Mouse (Mus musculus) embryo, embryonic 10.5 days (tissue): ENCODE data around the gene Prdm12.
A peak's percentile ranks its signal among the peaks of the same experiment; 100 is the strongest.
"Not testable (repeated sequence)": the region's sequence is repeated elsewhere in the genome, so short reads cannot be mapped to it uniquely, and the experiment has no call there.

Experiments
- DNase-seq: peaks from one replicate; pipeline ENCODE4 v3.0.0-alpha.2; 2015; ENCODE audit warnings: low spot score

The Prdm12 gene

DNA sequence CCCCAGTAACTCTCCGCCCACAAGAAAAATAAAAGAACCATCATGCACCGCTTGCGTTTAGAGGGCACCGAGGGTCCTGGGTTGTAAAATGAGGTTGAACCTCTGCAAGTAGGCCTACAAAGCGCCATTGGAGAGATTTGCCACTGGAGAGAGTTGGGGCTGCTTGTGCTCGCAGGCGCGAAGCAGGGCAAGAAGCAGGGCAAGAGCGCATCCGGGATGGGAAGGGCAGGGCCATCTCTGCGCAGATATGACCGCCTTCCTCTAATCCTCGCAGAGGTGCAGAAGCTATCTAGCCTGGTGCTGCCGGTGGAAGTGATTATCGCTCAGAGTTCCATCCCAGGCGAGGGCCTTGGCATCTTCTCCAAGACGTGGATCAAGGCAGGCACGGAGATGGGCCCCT, 2.1 kb downstream of the Prdm12 start:
- no peak for DNase-seq

DNA sequence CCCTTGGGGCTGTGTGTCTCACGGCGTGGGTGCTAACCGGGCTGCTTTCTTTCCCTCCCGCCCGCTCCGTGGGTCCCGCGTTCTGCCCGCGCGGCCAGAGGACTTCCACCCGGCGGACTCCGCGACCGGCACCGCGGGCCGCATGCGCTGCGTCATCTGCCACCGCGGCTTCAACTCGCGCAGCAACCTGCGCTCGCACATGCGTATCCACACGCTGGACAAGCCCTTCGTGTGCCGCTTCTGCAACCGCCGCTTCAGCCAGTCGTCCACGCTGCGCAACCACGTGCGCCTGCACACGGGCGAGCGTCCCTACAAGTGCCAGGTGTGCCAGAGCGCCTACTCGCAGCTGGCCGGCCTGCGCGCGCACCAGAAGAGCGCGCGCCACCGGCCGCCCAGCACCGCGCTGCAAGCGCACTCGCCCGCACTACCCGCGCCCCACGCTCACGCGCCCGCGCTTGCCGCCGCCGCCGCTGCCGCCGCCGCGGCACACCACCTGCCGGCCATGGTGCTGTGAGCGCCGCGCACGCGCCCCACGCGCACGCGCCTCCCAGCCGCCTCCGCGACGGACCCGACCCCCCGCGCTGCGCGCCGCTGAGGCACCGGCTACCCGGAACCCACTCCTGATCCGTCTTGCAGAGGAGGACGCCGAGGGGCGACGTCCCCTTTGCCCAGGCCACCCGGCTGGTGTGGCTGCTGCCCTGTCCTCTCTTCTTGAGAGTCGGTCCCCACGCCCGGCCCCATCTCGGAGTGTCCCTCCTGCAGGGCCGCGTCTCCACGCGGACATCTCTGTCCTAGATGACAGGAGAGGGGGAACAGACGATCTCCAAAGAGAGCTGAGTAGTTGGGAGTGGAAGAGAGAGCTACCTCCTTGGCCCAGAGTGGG, 14.4 kb downstream of the Prdm12 start:
- DNase-seq, result peak; percentile 39

DNA sequence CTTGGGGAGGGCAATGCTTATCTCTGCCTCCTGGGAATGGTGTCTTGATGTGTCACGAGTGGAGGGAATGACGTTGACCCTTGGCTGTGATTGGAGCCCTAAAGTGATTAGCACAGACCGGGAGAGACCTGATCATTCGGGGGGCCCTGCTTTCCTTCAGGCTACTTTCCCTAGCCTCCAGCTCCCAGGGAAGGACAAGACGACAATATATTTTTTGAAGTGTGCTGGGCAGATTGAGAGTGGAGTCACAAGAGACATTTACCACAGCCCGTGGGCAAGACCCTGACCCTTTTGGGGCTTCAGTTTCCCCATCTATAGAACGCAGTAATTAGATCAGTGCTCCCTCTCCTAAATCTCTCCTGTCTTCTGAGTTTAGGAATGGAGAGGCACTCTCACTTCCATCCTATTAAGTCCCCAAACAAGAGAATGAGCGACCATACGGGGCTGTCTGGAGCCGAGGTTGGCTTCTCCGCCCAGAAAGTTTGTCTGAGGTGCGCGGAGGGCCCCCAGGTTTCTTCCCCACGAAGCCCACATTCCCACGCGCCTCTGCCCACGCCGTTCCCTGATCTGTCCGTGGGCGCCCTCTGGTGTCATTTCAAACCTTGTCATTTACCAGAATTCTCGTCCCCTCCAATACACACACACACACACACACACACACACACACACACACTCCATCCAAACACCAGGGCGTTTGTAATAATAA, 15.2 kb downstream of the Prdm12 start:
- peak; percentile 60 for DNase-seq

DNA sequence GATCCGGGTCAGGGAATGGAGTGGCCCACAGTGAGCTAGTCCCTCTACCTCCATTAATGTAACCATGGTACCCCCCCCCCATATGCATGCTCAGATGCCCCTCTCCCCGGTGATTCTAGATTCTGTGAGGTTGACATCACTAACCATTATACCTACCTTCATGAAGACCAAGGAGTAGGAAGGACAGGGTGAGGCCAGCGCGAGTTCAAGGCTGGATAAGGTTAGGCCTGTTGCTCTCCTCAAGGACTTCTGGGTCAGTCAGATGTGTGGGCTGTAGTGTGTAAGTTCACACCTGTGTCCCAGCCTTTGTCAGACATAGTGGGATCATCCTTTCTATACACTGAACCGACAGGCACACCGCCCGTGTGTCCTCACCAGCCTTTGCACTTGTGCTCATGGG, 16.5 kb downstream of the Prdm12 start:
- no peak for DNase-seq

DNA sequence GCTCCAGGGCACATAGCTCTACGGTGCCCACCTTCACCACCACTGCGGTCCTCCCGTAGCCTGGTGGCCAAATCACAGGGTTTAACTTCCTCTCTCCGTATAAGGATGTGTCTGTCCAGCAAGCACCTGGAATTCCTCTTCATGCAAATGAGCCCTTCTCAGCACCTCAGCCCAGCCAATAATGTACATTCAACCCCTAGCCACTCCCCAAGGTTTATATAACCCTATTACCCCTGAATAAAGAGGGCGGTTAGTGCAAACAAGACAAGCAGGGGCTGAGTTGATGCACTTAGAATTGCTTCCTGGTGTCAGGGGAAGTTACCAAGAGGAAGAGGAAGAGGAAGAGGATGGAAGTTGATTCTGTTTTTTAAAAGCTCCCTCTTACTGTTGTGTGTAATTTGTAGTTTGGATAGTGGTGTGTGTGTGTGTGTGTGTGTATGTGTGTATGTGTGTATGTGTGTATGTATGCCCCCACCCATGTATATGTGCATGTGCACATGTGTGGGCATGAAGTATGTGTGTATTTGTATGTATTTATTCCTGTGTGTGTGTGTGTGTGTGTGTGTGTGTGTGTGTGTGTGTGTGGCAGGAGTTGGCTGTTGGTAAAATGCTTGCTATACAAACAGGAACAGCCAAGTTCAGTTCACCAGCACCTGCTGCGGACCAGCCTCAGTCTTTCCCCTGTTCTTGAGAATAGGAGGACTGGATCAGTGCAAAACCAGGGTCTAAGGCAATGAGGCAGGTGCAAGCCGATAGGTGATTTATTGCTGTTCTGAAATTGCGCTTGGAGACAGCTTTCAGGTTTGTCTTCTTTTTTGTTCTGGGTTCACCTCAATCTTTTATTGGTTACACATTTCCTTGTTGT, 23.3 kb downstream of the Prdm12 start:
- DNase-seq, result no peak

DNA sequence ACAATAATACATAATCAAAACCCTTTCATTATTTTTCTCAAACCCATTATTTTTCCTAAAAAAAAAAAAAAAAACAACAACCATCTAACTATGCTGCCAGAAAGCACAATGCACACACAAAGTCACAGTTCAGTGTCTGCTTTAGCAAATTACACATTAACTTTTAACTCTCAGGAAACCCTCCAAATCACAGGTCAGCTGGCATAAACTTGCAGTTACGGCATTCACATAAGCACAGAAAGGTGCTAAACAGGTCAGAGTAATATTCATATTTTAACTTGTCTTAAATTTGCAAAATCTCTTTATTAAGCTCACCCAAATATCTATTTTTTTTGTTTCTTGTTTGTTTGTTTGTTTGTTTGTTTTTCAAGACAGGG, 24.0 kb downstream of the Prdm12 start:
- DNase-seq, result no peak

DNA sequence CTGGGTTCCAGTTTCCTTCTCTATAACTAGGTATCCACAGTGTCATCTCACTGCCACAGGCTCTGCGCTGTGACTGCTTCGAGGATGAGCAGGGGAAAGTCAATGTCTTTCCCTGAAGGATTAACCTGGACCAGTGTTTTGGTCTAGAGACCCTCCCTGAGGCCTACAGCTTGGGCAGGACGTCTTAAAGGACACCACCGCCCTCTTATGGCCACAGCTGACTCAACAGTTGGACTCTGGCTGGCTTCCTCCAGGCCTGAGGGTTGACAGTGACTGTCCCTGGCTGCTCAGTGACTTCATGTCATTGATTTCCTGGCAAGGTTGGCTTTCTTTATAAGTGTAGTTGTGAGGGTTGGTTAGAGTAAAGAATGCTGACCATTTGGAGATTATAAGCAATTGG, 27.5 kb downstream of the Prdm12 start:
- DNase-seq, result peak; percentile 81

DNA sequence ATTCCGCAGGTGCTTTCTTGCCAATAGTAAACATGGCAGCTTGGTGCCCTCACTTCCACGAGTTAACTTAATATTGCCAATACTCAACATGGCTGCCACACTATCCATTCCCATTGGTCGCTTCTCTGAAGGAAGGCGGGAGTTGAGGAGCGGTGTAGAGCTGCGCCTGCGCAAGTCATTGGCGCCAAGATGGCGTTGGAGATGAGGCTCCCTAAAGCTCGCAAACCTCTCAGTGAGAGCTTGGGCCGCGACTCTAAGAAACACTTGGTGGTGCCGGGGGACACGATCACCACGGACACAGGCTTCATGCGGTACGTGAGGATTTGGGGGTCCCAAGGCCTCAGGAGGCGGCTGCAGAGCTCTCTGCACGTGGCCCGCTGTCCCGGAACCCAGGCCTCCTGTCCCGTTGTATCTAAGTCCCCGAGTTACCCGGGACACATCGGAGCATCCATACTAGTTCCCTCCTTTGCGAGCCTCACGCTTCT, 30.8 kb downstream of the Prdm12 start, which contains the start of gene Exosc2:
TSS of gene Exosc2 (plus strand) at position 165 of the 485 bp plus-strand sequence.
- DNase-seq, result peak; percentile 98

DNA sequence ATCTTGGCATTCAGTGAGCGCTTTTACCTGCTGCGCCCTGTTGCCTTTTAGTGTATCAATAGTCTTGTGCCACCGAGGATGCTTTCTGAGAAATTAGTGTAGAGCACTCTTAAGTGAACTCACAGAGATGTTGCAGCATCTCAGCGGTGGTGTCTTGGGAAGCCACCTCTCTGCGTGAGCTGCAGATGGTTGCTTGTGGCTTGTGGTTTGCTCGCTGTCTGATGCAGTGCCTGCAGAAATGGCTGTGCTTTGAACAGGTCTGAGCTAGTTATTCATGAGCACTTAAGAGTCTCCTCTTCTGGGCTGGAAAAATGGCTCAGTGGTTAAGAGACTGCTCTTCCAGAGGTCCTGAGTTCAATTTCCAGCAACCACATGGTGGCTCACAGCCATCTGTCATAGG, 38.8 kb downstream of the Prdm12 start:
- DNase-seq, result no peak

DNA sequence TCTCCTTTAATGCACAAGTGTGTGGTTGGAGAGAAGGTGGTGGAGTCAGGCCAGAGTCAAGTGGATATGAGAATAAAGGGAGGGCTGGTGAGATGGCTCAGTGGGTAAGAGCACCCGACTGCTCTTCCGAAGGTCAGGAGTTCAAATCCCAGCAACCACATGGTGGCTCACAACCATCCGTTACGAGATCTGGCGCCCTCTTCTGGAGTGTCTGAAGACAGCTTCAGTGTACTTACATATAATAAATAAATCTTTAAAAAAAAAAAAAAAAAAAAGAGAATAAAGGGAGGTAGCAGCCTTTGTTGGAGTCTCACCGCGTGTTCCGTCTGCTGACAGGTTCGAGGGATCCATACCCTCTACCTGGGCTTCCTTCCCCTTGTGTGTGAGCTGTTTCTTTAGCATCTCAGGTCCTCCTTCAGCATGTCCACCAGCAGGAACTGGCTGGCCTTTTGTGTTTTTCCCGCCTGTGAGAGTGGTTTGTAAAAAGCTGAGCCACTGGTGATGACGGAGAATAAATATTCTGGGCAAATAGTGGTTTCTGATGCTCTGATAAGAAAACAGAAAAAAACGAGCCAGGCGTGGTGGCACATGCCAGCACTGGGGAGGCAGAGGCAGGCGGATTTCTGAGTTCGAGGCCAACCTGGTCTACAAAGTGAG, 41.3 kb downstream of the Prdm12 start:
- not testable (repeated sequence) for DNase-seq

DNA sequence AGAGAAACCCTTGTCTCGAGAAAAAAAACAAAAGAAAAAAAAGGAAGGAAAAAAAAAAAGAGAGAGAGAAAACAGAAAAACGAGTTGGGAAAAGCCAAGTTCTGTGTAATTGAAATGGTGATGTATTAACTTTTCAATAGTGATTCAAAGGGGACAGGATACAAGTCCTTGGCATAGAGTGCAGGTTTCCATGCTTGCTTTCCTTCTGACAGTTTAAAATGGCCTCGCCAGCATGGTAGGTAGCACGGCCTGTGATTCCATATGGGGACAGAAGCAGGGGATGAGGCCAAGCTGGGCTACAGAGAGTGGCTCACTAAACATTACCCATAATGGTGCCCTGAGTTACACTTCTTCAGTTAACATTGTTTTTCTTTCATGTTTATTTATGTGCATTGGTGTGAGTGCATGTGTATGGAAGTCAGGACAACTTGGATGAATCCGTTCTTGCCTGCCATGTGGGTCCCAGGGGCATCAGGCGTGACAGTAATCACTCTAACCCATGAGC, 41.9 kb downstream of the Prdm12 start:
- DNase-seq, result no peak

DNA sequence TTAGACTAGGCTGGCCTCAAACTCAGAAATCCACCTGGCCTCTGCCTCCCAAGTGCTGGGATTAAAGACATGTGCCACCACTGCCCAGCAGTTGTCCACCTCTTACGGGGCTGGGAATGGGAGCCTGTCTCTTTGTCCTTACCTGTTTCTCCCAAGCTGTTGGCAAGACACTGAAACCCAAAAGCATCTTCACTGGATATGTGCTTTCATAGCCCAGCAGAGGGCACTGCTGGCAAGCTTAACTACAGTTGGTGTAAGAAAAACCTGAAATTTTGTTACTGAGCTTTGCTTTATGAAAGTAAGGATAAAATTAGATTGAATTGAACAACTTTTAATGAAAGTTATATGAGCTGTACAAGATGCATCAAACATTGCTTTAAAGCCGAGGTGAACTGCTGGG, 43.8 kb downstream of the Prdm12 start:
- peak; percentile 82 for DNase-seq

DNA sequence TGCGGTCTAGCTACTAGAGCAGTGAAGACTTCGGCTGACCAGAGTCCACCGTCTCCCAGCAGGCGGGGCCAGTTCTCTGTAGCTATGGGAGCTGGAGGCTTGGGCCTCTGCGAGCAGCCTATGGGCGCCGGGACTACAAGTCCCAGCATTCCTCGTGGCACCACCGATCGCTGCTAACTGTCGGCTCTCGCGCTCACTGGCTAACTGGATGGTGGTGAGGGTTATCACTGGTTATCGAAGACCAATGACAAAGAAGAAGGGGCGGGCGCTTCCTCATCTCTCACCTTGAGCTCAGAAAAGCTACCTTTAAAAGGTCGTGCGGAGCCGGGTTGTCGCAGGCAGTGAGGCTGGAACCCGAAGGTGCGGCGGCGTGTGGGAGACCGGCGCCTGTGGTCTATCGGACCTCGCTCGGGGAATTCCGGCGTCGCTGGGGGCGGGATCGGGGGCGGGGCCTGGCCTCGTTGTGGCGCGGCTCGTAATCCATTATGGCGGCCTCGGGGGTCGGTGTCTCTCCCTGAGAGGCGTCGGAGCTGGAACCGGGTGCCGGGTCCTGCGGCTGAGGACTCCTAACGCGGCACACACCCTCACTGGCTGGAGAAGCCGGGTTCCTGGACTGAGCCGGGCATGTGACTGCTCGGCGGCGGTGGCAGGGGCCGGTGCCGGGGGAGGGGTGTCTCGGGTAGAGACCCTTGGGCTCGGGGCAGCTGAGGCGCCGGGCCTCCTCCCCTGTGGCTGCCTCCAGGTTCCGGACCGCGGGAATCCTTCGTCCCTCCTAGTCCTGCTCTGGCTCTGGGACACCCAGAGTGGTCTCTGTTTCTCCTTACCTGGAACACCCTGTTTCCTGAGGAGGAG, 48.5 kb downstream of the Prdm12 start, which contains the start of gene Abl1:
TSS of gene Abl1 (plus strand) at position 303 of the 852 bp plus-strand sequence.
- DNase-seq, result peak; percentile 99

DNA sequence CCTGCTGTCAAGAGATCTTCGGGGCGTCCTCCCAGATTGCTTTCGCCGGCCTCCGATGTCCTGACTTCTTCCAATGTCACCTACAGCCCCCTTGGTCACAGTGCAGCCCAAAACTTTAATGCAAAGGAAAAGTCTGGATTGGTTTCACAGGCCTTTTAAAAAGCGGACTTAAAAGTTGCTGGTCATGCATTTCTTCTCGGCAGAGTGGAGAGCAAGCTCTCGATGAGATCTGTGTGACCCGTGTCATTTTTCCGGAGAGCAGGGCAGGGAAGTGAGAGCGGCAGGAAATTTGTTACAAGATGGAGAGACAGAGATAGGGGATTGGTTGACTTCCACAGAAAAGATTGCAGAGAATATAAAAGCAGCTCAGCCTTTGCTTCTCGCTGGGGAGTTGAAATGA, 49.2 kb downstream of the Prdm12 start:
- peak; percentile 34 for DNase-seq

DNA sequence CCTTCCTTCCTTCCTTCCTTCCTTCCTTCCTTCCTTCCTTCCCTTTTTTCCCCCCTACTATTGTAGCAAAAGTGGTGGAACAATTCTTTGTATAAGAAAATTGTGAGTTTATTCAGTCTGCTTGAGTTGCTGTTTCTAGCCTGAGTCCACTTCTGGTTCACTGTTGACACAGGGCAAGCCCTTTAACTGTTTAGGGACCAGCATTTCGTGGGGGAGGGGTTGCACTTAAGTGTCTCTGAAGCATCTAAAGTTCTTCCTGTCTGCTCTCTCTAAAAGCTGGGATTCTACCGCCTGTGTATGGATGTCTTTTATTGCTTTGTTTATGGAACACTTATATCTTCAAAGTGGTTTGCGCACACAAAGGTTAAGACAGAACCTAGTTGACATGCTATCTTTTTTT, 50.2 kb downstream of the Prdm12 start:
- peak; percentile 35 for DNase-seq

DNA sequence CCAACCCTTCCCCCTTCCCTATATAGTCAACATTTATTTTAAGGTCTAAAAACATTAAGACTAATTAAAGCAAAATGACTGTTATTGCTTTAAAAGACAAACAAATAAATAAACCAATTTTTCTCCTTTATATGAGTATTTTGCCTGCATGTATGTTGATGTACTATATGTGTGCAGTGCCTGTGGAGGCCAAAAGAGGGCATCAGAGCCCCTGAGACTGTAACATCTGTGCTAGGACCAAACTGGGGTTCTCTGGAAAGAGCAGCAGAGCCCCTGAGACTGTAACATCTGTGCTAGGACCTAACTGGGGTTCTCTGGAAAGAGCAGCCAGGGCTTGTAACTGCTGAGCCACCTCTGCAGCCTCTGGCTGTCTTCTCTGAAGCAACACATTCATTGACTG, 58.4 kb downstream of the Prdm12 start:
- DNase-seq, result no peak

DNA sequence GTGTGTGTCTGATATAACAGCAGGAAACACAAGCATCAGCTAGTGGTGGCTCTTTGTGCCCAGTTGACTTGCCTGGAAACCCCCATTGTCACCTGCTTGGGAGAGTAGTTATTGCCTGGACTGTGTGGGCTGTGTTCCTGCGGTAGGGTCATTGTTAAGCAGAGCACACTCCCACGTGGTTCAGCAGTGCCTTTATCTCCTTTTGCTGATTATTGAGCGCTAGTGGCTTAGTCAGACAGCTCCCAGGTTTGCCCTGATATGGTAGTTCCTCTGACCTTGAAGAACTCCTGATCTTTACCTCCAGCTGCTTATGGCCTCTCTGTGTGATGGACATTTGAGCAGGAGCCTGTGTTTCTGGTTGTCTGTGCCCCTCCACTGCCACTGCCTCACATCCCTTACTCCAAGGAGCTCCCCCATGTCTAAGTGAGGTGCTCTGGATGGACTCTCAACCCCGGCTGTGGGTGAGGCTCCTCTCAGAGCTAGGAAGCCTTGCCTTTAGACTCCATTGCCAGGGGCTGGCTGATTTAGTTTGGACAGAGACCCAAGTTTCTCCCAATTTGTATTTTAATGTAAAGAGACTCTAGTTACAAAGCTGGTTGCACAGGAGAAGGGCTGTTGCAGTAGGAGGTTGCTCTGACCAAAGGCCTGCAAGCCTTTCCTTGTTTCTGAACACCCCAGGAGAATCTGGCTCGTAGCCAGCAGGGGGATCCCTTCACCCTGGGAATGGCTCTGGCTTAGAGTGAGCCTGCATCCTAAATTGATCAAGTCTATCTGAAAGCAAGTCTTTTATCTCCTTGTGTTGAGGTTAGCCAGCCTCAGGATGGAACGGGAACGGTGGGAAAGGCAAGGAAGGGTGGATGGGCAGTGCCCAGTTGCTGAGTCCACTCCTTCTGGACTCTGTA, 61.0 kb downstream of the Prdm12 start:
- peak; percentile 68 for DNase-seq

DNA sequence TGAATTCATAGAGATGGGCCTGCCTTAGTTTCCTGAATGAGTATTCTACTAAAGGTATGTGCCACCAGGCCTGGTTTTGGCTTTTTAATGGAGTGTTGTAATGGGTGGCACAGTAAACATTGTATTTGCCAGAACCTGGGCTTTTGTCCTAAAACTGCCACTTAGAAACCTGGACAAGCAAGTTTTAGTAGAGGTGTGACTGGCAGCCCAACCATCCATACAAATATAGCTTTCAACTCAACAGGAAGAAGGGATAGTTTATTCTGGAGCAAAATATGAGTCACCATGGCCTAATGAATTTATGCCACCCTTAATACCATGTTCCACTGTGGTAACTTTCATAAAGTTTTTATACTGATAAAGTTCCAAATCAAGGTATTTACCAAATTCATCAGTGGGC, 63.4 kb downstream of the Prdm12 start:
- DNase-seq, result no peak
